Mouse (Mus musculus) liver, embryonic 16.5 days (tissue): Measurements from ENCODE around the gene Sept1. TPM values are rescaled to one million over a fixed set of nuclear protein-coding genes. Genes with fewer than 3 reads are reported as not detected.
A peak's percentile ranks its signal among the peaks of the same experiment; 100 is the strongest.

Experiments
- ATAC-seq: fragments of 200-750 bp; cut with Nextera tagmentation; 2 replicates; pipeline ENCODE4 v1.8.0; 2017; ENCODE audit warnings: low read depth, mild to moderate bottlenecking, moderate number of reproducible peaks, moderate library complexity
- H3K27ac ChIP-seq: fragments of 300-500 bp; sonication (generic); 2 replicates; pipeline ENCODE4 v1.5.1; 2014; ENCODE audit warnings: mild to moderate bottlenecking, low read length
- H3K27me3 ChIP-seq: fragments of 300-500 bp; sonication (generic); 2 replicates; pipeline ENCODE4 v1.6.1; 2014; ENCODE audit warnings: low read depth, low read length, mixed read lengths; ENCODE audit not compliant: control insufficient read depth, insufficient read depth
- H3K36me3 ChIP-seq: fragments of 300-500 bp; sonication (generic); 2 replicates; pipeline ENCODE4 v1.6.1; 2014; ENCODE audit warnings: mild to moderate bottlenecking; ENCODE audit not compliant: control insufficient read depth, insufficient read depth
- H3K4me1 ChIP-seq: fragments of 300-500 bp; sonication (generic); 2 replicates; pipeline ENCODE4 v1.6.1; 2014; ENCODE audit warnings: low read depth, low read length, mixed read lengths; ENCODE audit not compliant: control insufficient read depth
- H3K4me2 ChIP-seq: fragments of 300-500 bp; sonication (generic); 2 replicates; pipeline ENCODE4 v1.6.1; 2014; ENCODE audit warnings: low read depth, low read length, mixed read lengths
- H3K4me3 ChIP-seq: fragments of 300-500 bp; sonication (generic); 2 replicates; pipeline ENCODE4 v1.5.1; 2014; ENCODE audit warnings: low read depth, mild to moderate bottlenecking, low read length
- H3K9ac ChIP-seq: fragments of 300-500 bp; sonication (generic); 2 replicates; pipeline ENCODE4 v1.6.1; 2014; ENCODE audit warnings: low read depth, low read length
- H3K9me3 ChIP-seq: fragments of 300-500 bp; sonication (generic); replicated peaks from 2 replicates; pipeline ENCODE4 v1.6.1; 2016; ENCODE audit warnings: low read length; ENCODE audit not compliant: control insufficient read depth
- WGBS: fragments of 180-500 bp; shearing (Covaris S2); extraction: QIAGEN DNeasy Blood & Tissue Kit; methylation state at CpG from one replicate; pipeline ENCODE4 v1.1.7; 2014; ENCODE audit not compliant: insufficient replicate concordance; 5-methylcytosine and 5-hydroxymethylcytosine counted together
- polyA plus RNA-seq: library from polyadenylated mRNA; unstranded; fragments of >200 nt; fragmentation: Nextera tagmentation; extraction: Ambion mirVana; gene quantifications from 2 replicates; pipeline ENCODE4 v1.2.1, GENCODE M21; 2015

The Sept1 gene
- polyA plus RNA-seq, 1 experiment from 2014 or later = 11.1 TPM

GRCm38 (mm10) chr7:127209851-127210250 lies 23.1 kb downstream of the Sept1 start:
- no peaks in the 10 kb centered on the region for H3K27me3 ChIP-seq
- H3K9ac ChIP-seq = peak overlapping the region; percentile 97
- H3K4me1 ChIP-seq = peaks cover 33% of the 10 kb centered on the region
- no peak for ATAC-seq
- H3K9me3 ChIP-seq = no peaks in the 10 kb centered on the region
- H3K4me3 ChIP-seq = peak overlapping the region; percentile 85
- H3K4me2 ChIP-seq = peak overlapping the region; percentile 69
- WGBS = 65% methylated on average over 5 of the region's 5 CpGs
- peak overlapping the region; percentile 99 for H3K27ac ChIP-seq
- H3K36me3 ChIP-seq = peaks cover 3% of the 10 kb centered on the region; the same call in 1 of the 2 replicates

GRCm38 (mm10) chr7:127208553-127209438 lies 24.1 kb downstream of the Sept1 start, which contains the start of gene Mylpf:
Gene Mylpf, plus strand, starts transcription at chr7:127208890.
- Histone ChIP-seq H3K9ac (peak within 1 kb of the TSS; percentile 97), H3K9me3 (no peaks in the 10 kb centered on the region), H3K27ac (peak within 1 kb of the TSS; percentile 99), H3K4me2 (peak within 1 kb of the TSS; percentile 69), H3K4me1 (peaks cover 35% of the 10 kb centered on the region), H3K27me3 (no peaks in the 10 kb centered on the region), H3K36me3 (peaks cover 5% of the 10 kb centered on the region), H3K4me3 (peak within 1 kb of the TSS; percentile 85)
- peak; percentile 85 for ATAC-seq
- under 1% methylated on average over 37 of the region's 44 CpGs for whole genome bisulfite sequencing

DNA sequence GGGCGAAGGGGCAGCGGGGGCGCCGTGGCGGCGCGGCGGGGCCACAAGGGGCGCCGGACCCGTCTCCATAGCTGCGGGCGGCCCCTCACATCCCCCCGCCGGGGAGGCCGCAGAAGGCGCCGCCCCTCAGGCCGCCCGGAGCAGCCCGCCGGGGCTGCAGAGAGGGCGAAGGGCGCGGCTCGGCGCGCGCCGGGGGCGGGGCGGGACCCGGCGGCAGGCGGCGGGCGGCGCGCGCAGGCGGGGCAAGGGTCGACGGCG lies 24.7 kb downstream of the Sept1 start, which contains the start of gene Tbc1d10b:
Tbc1d10b (minus strand) TSS at position 174 of the 258 bp plus-strand sequence.
- H3K4me3 ChIP-seq = peak within 1 kb of the TSS; percentile 85
- no peaks in the 10 kb centered on the region for H3K27me3 ChIP-seq
- 2% methylated on average over 26 of the region's 44 CpGs for WGBS
- H3K9ac ChIP-seq = peak within 1 kb of the TSS; percentile 97
- H3K4me2 ChIP-seq = peak within 1 kb of the TSS; percentile 69
- ATAC-seq = peak; percentile 57
- H3K9me3 ChIP-seq = no peaks in the 10 kb centered on the region
- peak within 1 kb of the TSS; percentile 99 for H3K27ac ChIP-seq
- peaks cover 35% of the 10 kb centered on the region for H3K4me1 ChIP-seq
- H3K36me3 ChIP-seq = peaks cover 10% of the 10 kb centered on the region

- peak overlapping the region; percentile 97 for H3K9ac ChIP-seq
- under 1% methylated on average over 53 of the region's 53 CpGs for WGBS
- H3K4me3 ChIP-seq = peak overlapping the region; percentile 85
- H3K27ac ChIP-seq = peak overlapping the region; percentile 99
- peaks cover 16% of the 10 kb centered on the region for H3K36me3 ChIP-seq
- ATAC-seq = no peak
- peaks cover 35% of the 10 kb centered on the region for H3K4me1 ChIP-seq
- H3K27me3 ChIP-seq = no peaks in the 10 kb centered on the region
- peak overlapping the region; percentile 69 for H3K4me2 ChIP-seq
- H3K9me3 ChIP-seq = no peaks in the 10 kb centered on the region
These were observed 25.3 kb downstream of the Sept1 start for GRCm38 (mm10) chr7:127207374-127208294.

DNA sequence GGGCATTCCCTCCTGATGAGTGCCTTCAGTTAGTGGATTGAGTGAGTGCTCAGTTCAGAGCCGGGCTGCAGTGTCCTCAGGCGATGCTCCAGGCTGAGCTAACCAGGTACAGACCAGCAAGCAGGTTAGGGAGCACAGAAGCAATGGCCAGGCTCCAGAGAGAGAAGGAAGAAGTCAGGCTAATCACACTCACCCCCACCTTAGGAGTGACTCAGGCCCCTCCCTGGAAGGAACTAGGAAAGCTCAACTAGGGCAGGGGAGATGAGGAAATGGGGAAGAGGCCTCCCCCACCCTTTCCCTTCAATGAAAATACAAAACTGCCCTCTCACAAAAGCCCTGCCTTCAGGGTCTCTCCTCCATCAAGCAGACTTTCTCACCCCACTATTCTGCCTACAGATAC lies 26.3 kb downstream of the Sept1 start:
- Histone ChIP-seq H3K9me3 (no peaks in the 10 kb centered on the region), H3K27ac (peak overlapping the region; percentile 99), H3K9ac (peak overlapping the region; percentile 97), H3K4me1 (peaks cover 35% of the 10 kb centered on the region), H3K4me3 (peak overlapping the region; percentile 85), H3K36me3 (peaks cover 20% of the 10 kb centered on the region), H3K27me3 (no peaks in the 10 kb centered on the region), H3K4me2 (peak overlapping the region; percentile 69)
- WGBS = 23% methylated on average over 2 of the region's 2 CpGs
- no peak for ATAC-seq

DNA sequence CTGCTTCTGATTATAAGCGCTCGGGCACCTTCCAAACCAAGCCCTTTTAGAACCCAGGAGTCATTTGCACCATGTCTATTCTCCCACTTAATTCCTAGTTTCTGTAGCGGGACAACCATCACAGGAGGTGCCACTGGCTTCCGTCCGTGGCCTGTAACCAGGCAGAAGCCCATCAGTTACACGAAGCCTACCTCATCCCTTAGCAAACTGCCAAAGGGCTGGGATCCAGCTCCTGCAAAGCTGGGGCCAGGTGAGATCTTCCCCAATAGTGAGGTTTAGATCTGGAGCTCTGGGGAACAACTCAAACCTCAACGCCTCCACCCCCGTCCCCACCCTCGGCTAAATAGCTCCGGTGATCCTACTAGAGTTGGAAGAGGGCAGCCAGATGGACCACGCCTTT lies 36.4 kb downstream of the Sept1 start:
- peaks cover 55% of the 10 kb centered on the region for H3K36me3 ChIP-seq
- H3K27ac ChIP-seq = peak overlapping the region; percentile 84
- H3K4me3 ChIP-seq = peak overlapping the region; percentile 80
- H3K4me2 ChIP-seq = peak overlapping the region; percentile 95
- ATAC-seq = no peak
- peaks cover 18% of the 10 kb centered on the region for H3K4me1 ChIP-seq
- H3K9ac ChIP-seq = peak overlapping the region; percentile 74
- H3K27me3 ChIP-seq = no peaks in the 10 kb centered on the region
- H3K9me3 ChIP-seq = no peaks in the 10 kb centered on the region
- 51% methylated on average over 11 of the region's 11 CpGs for WGBS

DNA sequence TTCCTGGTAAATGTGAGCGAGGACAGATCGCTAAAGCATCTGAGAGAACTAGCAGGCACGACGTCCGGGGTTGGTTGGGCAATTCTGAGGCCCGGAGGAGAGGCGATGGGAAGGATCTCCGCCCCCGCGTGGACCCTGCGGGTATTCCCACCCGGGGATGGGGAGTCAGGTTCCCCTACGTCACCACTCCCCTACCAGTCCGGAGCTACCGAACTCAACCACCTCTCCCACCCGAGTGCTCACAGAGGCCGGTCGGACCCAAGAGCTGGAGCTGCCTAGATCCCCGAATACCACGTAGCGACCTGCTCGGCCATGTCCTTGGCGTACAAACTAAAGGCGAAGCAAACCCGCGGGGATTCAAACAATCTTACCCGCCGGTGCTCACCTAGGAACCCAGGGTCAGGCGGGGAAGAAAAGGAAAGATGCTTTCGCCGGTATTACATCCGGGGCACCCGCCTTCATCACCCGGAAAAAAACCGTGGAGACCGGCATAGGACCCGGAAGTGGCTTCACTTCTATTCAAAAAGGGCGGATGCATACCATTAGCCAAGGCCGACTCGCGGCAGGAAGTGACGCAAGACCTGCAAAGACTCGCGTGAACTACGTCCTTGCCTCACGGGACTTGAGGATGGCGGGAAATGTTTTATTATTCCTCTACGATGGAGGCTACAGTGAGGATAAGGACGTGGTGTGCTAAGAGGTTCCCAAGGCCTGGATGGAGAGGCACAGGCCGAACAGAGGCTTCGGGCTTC lies 37.2 kb downstream of the Sept1 start, which contains the start of gene Cd2bp2:
Cd2bp2 (minus strand) TSS at position 507 of the 752 bp plus-strand sequence.
- H3K4me2 ChIP-seq = peak within 1 kb of the TSS; percentile 95
- H3K36me3 ChIP-seq = peaks cover 53% of the 10 kb centered on the region
- H3K27me3 ChIP-seq = no peaks in the 10 kb centered on the region
- H3K27ac ChIP-seq = peak within 1 kb of the TSS; percentile 84
- H3K4me1 ChIP-seq = peaks cover 18% of the 10 kb centered on the region
- WGBS = under 1% methylated on average over 51 of the region's 51 CpGs
- H3K9me3 ChIP-seq = no peaks in the 10 kb centered on the region
- H3K4me3 ChIP-seq = peak within 1 kb of the TSS; percentile 80
- ATAC-seq = peak; percentile 97
- peak within 1 kb of the TSS; percentile 78 for H3K9ac ChIP-seq

DNA sequence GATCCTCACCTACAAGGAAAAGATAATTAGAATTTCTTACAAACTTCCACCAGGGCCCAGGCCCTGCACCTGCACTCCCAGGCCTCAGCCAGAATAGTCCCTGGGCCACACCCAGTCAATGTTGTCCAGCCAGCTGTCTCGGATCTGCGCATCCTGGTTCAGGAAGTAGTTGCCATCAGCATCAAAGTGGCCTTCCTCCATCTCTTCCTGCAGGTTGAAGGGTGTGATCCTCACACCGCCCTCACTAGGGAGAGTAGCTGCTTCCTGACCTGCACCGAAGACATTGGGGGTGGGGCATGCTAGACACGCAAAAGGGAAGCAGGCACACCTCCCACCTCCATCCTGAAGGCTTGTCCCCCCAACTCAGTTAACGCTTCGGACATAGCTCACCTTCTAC lies 38.3 kb downstream of the Sept1 start:
- no peak for ATAC-seq
- 55% methylated on average over 7 of the region's 7 CpGs for WGBS
- no peaks in the 10 kb centered on the region for H3K9me3 ChIP-seq
- peak overlapping the region; percentile 78 for H3K9ac ChIP-seq
- peaks cover 18% of the 10 kb centered on the region for H3K4me1 ChIP-seq
- H3K4me3 ChIP-seq = peak overlapping the region; percentile 80
- peaks cover 44% of the 10 kb centered on the region for H3K36me3 ChIP-seq
- peak overlapping the region; percentile 95 for H3K4me2 ChIP-seq
- H3K27ac ChIP-seq = no peak overlapping the region
- no peaks in the 10 kb centered on the region for H3K27me3 ChIP-seq
